Mouse (Mus musculus): ENCODE data around the gene Mcrip2. TPM values are rescaled to one million over a fixed set of nuclear protein-coding genes. Genes with fewer than 3 reads are reported as not detected.
A peak's percentile ranks its signal among the peaks of the same experiment; 100 is the strongest.

The Mcrip2 gene
- polyA plus RNA-seq, 1 experiment: 36.7 TPM

- Histone ChIP-seq H3ac (ENCODE audit: control insufficient read depth, insufficient read length) (no peak overlapping the region), H3K4me2 (ENCODE audit: low read depth) (no peak overlapping the region), H3K36me3 (ENCODE audit: control insufficient read depth, insufficient read depth) (no peaks in the 10 kb centered on the region), H3K4me3 (no peak overlapping the region), H3K79me2 (ENCODE audit: control insufficient read depth, insufficient read depth) (peaks cover 23% of the 10 kb centered on the region), H3K27me3 (ENCODE audit: control insufficient read depth, insufficient read depth, insufficient read length) (no peaks in the 10 kb centered on the region)
- TF ChIP-seq POLR2A (IDR thresholded peaks at IDR 0.05; ENCODE audit: insufficient read length, low read depth) (no peak), USF1 (IDR thresholded peaks at IDR 0.05; ENCODE audit: low read depth) (no peak)
These were observed 40.9 kb downstream of the Mcrip2 start for GRCm38 (mm10) chr17:25827546-25828222.

- Histone ChIP-seq H3K4me3 (no peak overlapping the region), H3K27me3 (ENCODE audit: control insufficient read depth, insufficient read depth, insufficient read length) (no peaks in the 10 kb centered on the region), H3K36me3 (ENCODE audit: control insufficient read depth, insufficient read depth) (no peaks in the 10 kb centered on the region), H3ac (ENCODE audit: control insufficient read depth, insufficient read length) (no peak overlapping the region), H3K4me2 (ENCODE audit: low read depth) (no peak overlapping the region), H3K79me2 (ENCODE audit: control insufficient read depth, insufficient read depth) (peaks cover 19% of the 10 kb centered on the region)
- no peak for TF ChIP-seq USF1 (IDR thresholded peaks at IDR 0.05; ENCODE audit: low read depth)
These were observed 41.6 kb downstream of the Mcrip2 start for GRCm38 (mm10) chr17:25827011-25827410.

- Histone ChIP-seq H3K4me3 (no peak overlapping the region), H3K36me3 (ENCODE audit: control insufficient read depth, insufficient read depth) (no peaks in the 10 kb centered on the region), H3K4me2 (ENCODE audit: low read depth) (no peak overlapping the region), H3ac (ENCODE audit: control insufficient read depth, insufficient read length) (no peak overlapping the region), H3K79me2 (ENCODE audit: control insufficient read depth, insufficient read depth) (peaks cover 10% of the 10 kb centered on the region), H3K27me3 (ENCODE audit: control insufficient read depth, insufficient read depth, insufficient read length) (no peaks in the 10 kb centered on the region)
- TF ChIP-seq POLR2A (IDR thresholded peaks at IDR 0.05; ENCODE audit: insufficient read length, low read depth) (no peak), E2F4 (IDR thresholded peaks at IDR 0.05; ENCODE audit: insufficient read depth) (no peak), MAX (IDR thresholded peaks at IDR 0.05; ENCODE audit: low read depth) (no peak), POLR2AphosphoS2 (IDR thresholded peaks at IDR 0.05; ENCODE audit: insufficient read length, low read depth) (no peak), TCF3 (IDR thresholded peaks at IDR 0.05; ENCODE audit: insufficient read length, low read depth) (no peak), MYOG (IDR thresholded peaks at IDR 0.05; ENCODE audit: control insufficient read depth in 1 of 3, insufficient read depth in 1 of 3, insufficient read length in 2 of 3, low read depth in 2 of 3) (no peak), MYOD1 (IDR thresholded peaks at IDR 0.05; ENCODE audit: control insufficient read depth in 1 of 3, insufficient read length in 2 of 3, low read depth in 2 of 3) (no peak), TCF12 (IDR thresholded peaks at IDR 0.05; ENCODE audit: insufficient read depth, poor library complexity, severe bottlenecking) (no peak), SRF (IDR thresholded peaks at IDR 0.05; ENCODE audit: control insufficient read depth, insufficient read length, low read depth) (no peak), REST (IDR thresholded peaks at IDR 0.05; ENCODE audit: insufficient read depth, insufficient read length) (no peak), CEBPB (IDR thresholded peaks at IDR 0.05; ENCODE audit: insufficient read depth, poor library complexity, severe bottlenecking) (no peak), USF1 (IDR thresholded peaks at IDR 0.05; ENCODE audit: low read depth) (no peak)
These were observed 42.5 kb downstream of the Mcrip2 start for GRCm38 (mm10) chr17:25825984-25826570.

- H3K4me3 ChIP-seq: no peak overlapping the region
- H3K27me3 ChIP-seq (ENCODE audit: control insufficient read depth, insufficient read depth, insufficient read length): no peaks in the 10 kb centered on the region
- H3ac ChIP-seq (ENCODE audit: control insufficient read depth, insufficient read length): no peak overlapping the region
- TF ChIP-seq E2F4 (IDR thresholded peaks at IDR 0.05; ENCODE audit: insufficient read depth) (no peak), TCF3 (IDR thresholded peaks at IDR 0.05; ENCODE audit: insufficient read length, low read depth) (no peak), MAX (IDR thresholded peaks at IDR 0.05; ENCODE audit: low read depth) (no peak), USF1 (IDR thresholded peaks at IDR 0.05; ENCODE audit: low read depth) (no peak), SRF (IDR thresholded peaks at IDR 0.05; ENCODE audit: control insufficient read depth, insufficient read length, low read depth) (no peak), TCF12 (IDR thresholded peaks at IDR 0.05; ENCODE audit: insufficient read depth, poor library complexity, severe bottlenecking) (no peak), REST (IDR thresholded peaks at IDR 0.05; ENCODE audit: insufficient read depth, insufficient read length) (no peak), POLR2AphosphoS2 (IDR thresholded peaks at IDR 0.05; ENCODE audit: insufficient read length, low read depth) (no peak), CEBPB (IDR thresholded peaks at IDR 0.05; ENCODE audit: insufficient read depth, poor library complexity, severe bottlenecking) (no peak), POLR2A (IDR thresholded peaks at IDR 0.05; ENCODE audit: insufficient read length, low read depth) (no peak), MYOG (IDR thresholded peaks at IDR 0.05; ENCODE audit: control insufficient read depth in 1 of 3, insufficient read depth in 1 of 3, insufficient read length in 2 of 3, low read depth in 2 of 3) (no peak), MYOD1 (IDR thresholded peaks at IDR 0.05; ENCODE audit: control insufficient read depth in 1 of 3, insufficient read length in 2 of 3, low read depth in 2 of 3) (no peak)
- H3K4me2 ChIP-seq (ENCODE audit: low read depth): no peak overlapping the region
- H3K79me2 ChIP-seq (ENCODE audit: control insufficient read depth, insufficient read depth): peaks cover 6% of the 10 kb centered on the region
- no peaks in the 10 kb centered on the region for H3K36me3 ChIP-seq (ENCODE audit: control insufficient read depth, insufficient read depth)
These were observed 43.3 kb downstream of the Mcrip2 start for GRCm38 (mm10) chr17:25825311-25825710.

- Histone ChIP-seq H3K79me2 (ENCODE audit: control insufficient read depth, insufficient read depth) (peaks cover 5% of the 10 kb centered on the region), H3ac (ENCODE audit: control insufficient read depth, insufficient read length) (no peak overlapping the region), H3K4me3 (peak overlapping the region; percentile 32), H3K27me3 (ENCODE audit: control insufficient read depth, insufficient read depth, insufficient read length) (no peaks in the 10 kb centered on the region), H3K36me3 (ENCODE audit: control insufficient read depth, insufficient read depth) (no peaks in the 10 kb centered on the region), H3K4me2 (ENCODE audit: low read depth) (peak overlapping the region; percentile 88)
- TF ChIP-seq TCF12 (IDR thresholded peaks at IDR 0.05; ENCODE audit: insufficient read depth, poor library complexity, severe bottlenecking): no peak
- TF ChIP-seq MYOD1 (IDR thresholded peaks at IDR 0.05; ENCODE audit: control insufficient read depth in 1 of 3, insufficient read length in 2 of 3, low read depth in 2 of 3): no peak
- no peak for TF ChIP-seq USF1 (IDR thresholded peaks at IDR 0.05; ENCODE audit: low read depth)
- TF ChIP-seq E2F4 (IDR thresholded peaks at IDR 0.05; ENCODE audit: insufficient read depth): no peak
- no peak for TF ChIP-seq MAX (IDR thresholded peaks at IDR 0.05; ENCODE audit: low read depth)
- no peak for TF ChIP-seq POLR2AphosphoS2 (IDR thresholded peaks at IDR 0.05; ENCODE audit: insufficient read length, low read depth)
- no peak for TF ChIP-seq REST (IDR thresholded peaks at IDR 0.05; ENCODE audit: insufficient read depth, insufficient read length)
- no peak for TF ChIP-seq CEBPB (IDR thresholded peaks at IDR 0.05; ENCODE audit: insufficient read depth, poor library complexity, severe bottlenecking)
- TF ChIP-seq SRF (IDR thresholded peaks at IDR 0.05; ENCODE audit: control insufficient read depth, insufficient read length, low read depth): no peak
- no peak for TF ChIP-seq MYOG (IDR thresholded peaks at IDR 0.05; ENCODE audit: control insufficient read depth in 1 of 3, insufficient read depth in 1 of 3, insufficient read length in 2 of 3, low read depth in 2 of 3)
- no peak for TF ChIP-seq POLR2A (IDR thresholded peaks at IDR 0.05; ENCODE audit: insufficient read length, low read depth)
- TF ChIP-seq TCF3 (IDR thresholded peaks at IDR 0.05; ENCODE audit: insufficient read length, low read depth): no peak
These were observed 44.0 kb downstream of the Mcrip2 start for GRCm38 (mm10) chr17:25824362-25825142.

All from myocyte (in vitro differentiated cells).